In genomic region chr9:100525225-100525624, GRCm38 (mm10) we compare ENCODE assay signal across 35 mouse cellular contexts. TPM values are rescaled to one million over a fixed set of nuclear protein-coding genes. Genes with fewer than 3 reads are reported as not detected.
"Had no signal": no experiment of that assay in that cellular context is flagged by ENCODE, and none has a peak within 500 bp of the region (broad histone marks: within the 10 kb centered on the region; RNA-seq: fewer than 3 reads in every experiment).

No protein-coding gene starts in this region.

- H3K36me3 ChIP-seq: heart, embryonic 15.5 days; hindbrain, embryonic 12.5 days; hindbrain, embryonic 13.5 days had no signal

- H3K9me3 ChIP-seq: heart, embryonic 10.5 days; heart, embryonic 15.5 days; hindbrain, embryonic 12.5 days; hindbrain, embryonic 15.5 days; kidney, embryonic 15.5 days had no signal

- H3K9ac ChIP-seq: heart, embryonic 12.5 days; heart, embryonic 13.5 days; heart, embryonic 15.5 days; hindbrain, embryonic 12.5 days; hindbrain, embryonic 13.5 days; hindbrain, embryonic 14.5 days; hindbrain, embryonic 15.5 days; intestine, embryonic 15.5 days; kidney, embryonic 15.5 days had no signal

- H3K27ac ChIP-seq: heart, embryonic 10.5 days; heart, embryonic 13.5 days; heart, embryonic 15.5 days; hindbrain, embryonic 10.5 days; hindbrain, embryonic 12.5 days; hindbrain, embryonic 13.5 days; hindbrain, embryonic 14.5 days; hindbrain, embryonic 15.5 days; hindbrain, postnatal 0 days; intestine, embryonic 15.5 days; kidney, embryonic 15.5 days; kidney, postnatal 0 days; layer of hippocampus, adult 2 months; left cerebral cortex, adult 2 months had no signal

- DNase-seq: heart, postnatal 14 days; heart, postnatal 36 days; heart, postnatal 4 days; kidney, adult 11 months; kidney, adult 18-20 months; kidney, adult 2 months; kidney, adult 8-10 months; kidney, adult 9 months; kidney, postnatal 10 days; kidney, postnatal 14 days; kidney, postnatal 25 days; kidney, postnatal 36 days; kidney, postnatal 4 days; layer of hippocampus, adult 9-11 months; layer of hippocampus, postnatal 36 days had no signal

- H3K27me3 ChIP-seq: heart, embryonic 12.5 days; heart, embryonic 13.5 days; heart, embryonic 15.5 days; hindbrain, embryonic 12.5 days; hindbrain, embryonic 13.5 days; hindbrain, embryonic 15.5 days; intestine, embryonic 15.5 days; kidney, embryonic 15.5 days had no signal

- H3K4me1 ChIP-seq: hindbrain, embryonic 10.5 days; hindbrain, embryonic 13.5 days; hindbrain, embryonic 15.5 days; intestine, embryonic 15.5 days had no signal

- H3K4me3 ChIP-seq: heart, embryonic 10.5 days; heart, embryonic 12.5 days; heart, embryonic 13.5 days; heart, embryonic 15.5 days; hindbrain, embryonic 10.5 days; hindbrain, embryonic 12.5 days; hindbrain, embryonic 13.5 days; hindbrain, embryonic 15.5 days; intestine, embryonic 15.5 days; kidney, embryonic 15.5 days; layer of hippocampus, adult 2 months; left cerebral cortex, adult 2 months had no signal

- ATAC-seq: hindbrain, embryonic 16.5 days; hindbrain, postnatal 0 days; inflammation-experienced regulatory T-cells, adult 6 months; intestine, embryonic 15.5 days; intestine, embryonic 16.5 days; intestine, postnatal 0 days had no signal

RNA-seq across cellular contexts. Expression of gene Slc35g2, which starts 45.7 kb away (rescaled TPM):
- total RNA-seq: hematopoietic stem cell, adult 5-6 weeks had no signal
